Mouse (Mus musculus) embryonic fibroblast, embryonic 13.5 days (primary cell): Measurements from ENCODE around the gene Dynlt1b.
"Not testable (repeated sequence)": the region's sequence is repeated elsewhere in the genome, so short reads cannot be mapped to it uniquely, and the experiment has no call there.

Experiments
- CTCF ChIP-seq: IDR thresholded peaks from 2 replicates; pipeline ENCODE4 v1.5.1; 2011; ENCODE audit warnings: mild to moderate bottlenecking, control low read depth, low read length, moderate library complexity, borderline replicate concordance; ENCODE audit not compliant: insufficient read depth
- POLR2A ChIP-seq: IDR thresholded peaks from 2 replicates; pipeline ENCODE4 v1.6.1; 2011; ENCODE audit warnings: low read depth, mild to moderate bottlenecking, control low read depth, low read length, moderate library complexity

GRCm38 (mm10) chr17:6428926-6429325 is 986 bp upstream of the Dynlt1b start:
- TF ChIP-seq CTCF, POLR2A: not testable (repeated sequence)
